Comparison of ENCODE assay signal across 8 mouse cellular contexts in genomic region chr12:3808396-3808981, GRCm38 (mm10). TPM values are rescaled to one million over a fixed set of nuclear protein-coding genes. Genes with fewer than 3 reads are reported as not detected.
DNase-seq lines count a peak whose midpoint lies in the region; ATAC-seq and TF ChIP-seq lines count a peak whose summit lies in the region.

No protein-coding gene starts in this region.

- WGBS in forebrain, embryonic 14.5 days: 3% methylated on average over 10 of the region's 10 CpGs
- 5% methylated on average over 10 of the region's 10 CpGs for WGBS in midbrain, embryonic 10.5 days

- peaks cover 0 to 25% of the 10 kb centered on the region in 2 experiments for H3K36me3 ChIP-seq in CH12.LX (replicated peaks in 1 of 2; ENCODE audit: control insufficient read depth in 1 of 2, insufficient read depth in 1 of 2, low read length in 1 of 2)
- H3K36me3 ChIP-seq in forebrain, embryonic 14.5 days (ENCODE audit: control insufficient read depth, insufficient read depth, low read length): no peaks in the 10 kb centered on the region
- no peaks in the 10 kb centered on the region for H3K36me3 ChIP-seq in midbrain, embryonic 10.5 days

- peak overlapping the region in 2 of 3 experiments; percentile 70 to 81 for H3K4me3 ChIP-seq in CH12.LX (replicated peaks in 1 of 3; ENCODE audit: low read depth in 2 of 3, low read length in 2 of 3, poor library complexity in 1 of 3)
- H3K4me3 ChIP-seq in forebrain, embryonic 14.5 days (ENCODE audit: low read depth, low read length): peak overlapping the region; percentile 84
- peak overlapping the region; percentile 82 for H3K4me3 ChIP-seq in midbrain, embryonic 10.5 days

- H3K9ac ChIP-seq in CH12.LX (ENCODE audit: insufficient read depth, low read depth): peak overlapping the region; percentile 88; the same call in 1 of the 2 replicates
- H3K9ac ChIP-seq in forebrain, embryonic 14.5 days (ENCODE audit: low read length): peak overlapping the region; percentile 85

- in situ Hi-C loops in CH12.LX (cut with MboI; ENCODE audit: low pct_ligation_motif_present, low pct_unique_long_range_greater_than_20kb, low sequenced_read_pairs): no loop called here

- no peak for TF ChIP-seq CTCF in CH12.LX (conservative IDR thresholded peaks at IDR 0.05 in 1 of 2, IDR thresholded peaks at IDR 0.05 in 1 of 2; ENCODE audit: low read depth in 2 of 2, low read length in 2 of 2)

- no peaks in the 10 kb centered on the region for H3K9me3 ChIP-seq in CH12.LX (replicated peaks; ENCODE audit: low read length)
- H3K9me3 ChIP-seq in forebrain, embryonic 14.5 days (replicated peaks; ENCODE audit: control insufficient read depth, low read length): no peaks in the 10 kb centered on the region
- H3K9me3 ChIP-seq in midbrain, embryonic 10.5 days (replicated peaks): no peaks in the 10 kb centered on the region

- peaks cover 17 to 65% of the 10 kb centered on the region in 2 experiments for H3K4me1 ChIP-seq in CH12.LX (ENCODE audit: control insufficient read depth in 1 of 2, insufficient read depth in 2 of 2)
- H3K4me1 ChIP-seq in forebrain, embryonic 14.5 days (ENCODE audit: control insufficient read depth, insufficient read depth, low read length): peaks cover 24% of the 10 kb centered on the region; the same call in 1 of the 2 replicates
- H3K4me1 ChIP-seq in midbrain, embryonic 10.5 days: peaks cover 50% of the 10 kb centered on the region

- TF ChIP-seq RAD21 in CH12.LX (IDR thresholded peaks at IDR 0.05; ENCODE audit: low read depth, low read length): no peak

- H3K27ac ChIP-seq in CH12.LX (ENCODE audit: insufficient read depth, low read depth): no peak overlapping the region
- peak overlapping the region; percentile 87; the same call in 1 of the 2 replicates for H3K27ac ChIP-seq in forebrain, embryonic 14.5 days (ENCODE audit: low read depth, low read length)
- H3K27ac ChIP-seq in midbrain, embryonic 10.5 days (replicated peaks): peak overlapping the region; percentile 91

- peak; percentile 50 to 53 for DNase-seq in cerebellum, postnatal 25 days
- DNase-seq in cerebellum, adult 8-10 months: no peak
- DNase-seq in CH12.LX (ENCODE audit: extremely low read depth): no peak
- DNase-seq in forebrain, embryonic 14.5 days (ENCODE audit: low spot score): no peak
- DNase-seq in kidney, adult 11 months: peak; percentile 82
- peak; percentile 38 for DNase-seq in midbrain, embryonic 10.5 days (ENCODE audit: low spot score)
- no peak for DNase-seq in T-cell, adult 2 months (ENCODE audit: low spot score)
- DNase-seq in cerebellum, adult 9-11 months: no peak

- dilution Hi-C loops in CH12.LX (cut with MboI; ENCODE audit: extremely low pct_ligation_motif_present, extremely low pct_unique_long_range_greater_than_20kb, low sequenced_read_pairs): no loop called here

- peaks cover 4% of the 10 kb centered on the region for H3K27me3 ChIP-seq in CH12.LX (replicated peaks)
- no peaks in the 10 kb centered on the region for H3K27me3 ChIP-seq in forebrain, embryonic 14.5 days (replicated peaks; ENCODE audit: control insufficient read depth, insufficient read depth, low read length)
- H3K27me3 ChIP-seq in midbrain, embryonic 10.5 days (ENCODE audit: low read depth, poor library complexity, severe bottlenecking): peaks cover 59% of the 10 kb centered on the region

- TF ChIP-seq POLR2A in CH12.LX (IDR thresholded peaks at IDR 0.05; ENCODE audit: low read depth, low read length): no peak

- no peak for TF ChIP-seq EP300 in CH12.LX (IDR thresholded peaks at IDR 0.05; ENCODE audit: low read length)

- H3K4me2 ChIP-seq in CH12.LX (ENCODE audit: insufficient read depth, low read depth, poor library complexity, severe bottlenecking): peak overlapping the region; percentile 46
- H3K4me2 ChIP-seq in forebrain, embryonic 14.5 days (ENCODE audit: low read length): peak overlapping the region; percentile 75

- H3K79me2 ChIP-seq in CH12.LX (replicated peaks; ENCODE audit: control insufficient read depth, extremely low read depth, insufficient read depth, poor library complexity, severe bottlenecking): peaks cover 2% of the 10 kb centered on the region; the same call in 1 of the 2 replicates

- ATAC-seq in forebrain, embryonic 14.5 days: no peak; the same call in 1 of the 2 replicates

TF ChIP-seq in CH12.LX, 34 proteins besides CTCF, POLR2A, EP300 and RAD21:
- TF ChIP-seq ETS1 (conservative IDR thresholded peaks at IDR 0.05; ENCODE audit: low read depth, low read length): no peak
- no peak for TF ChIP-seq MXI1 (IDR thresholded peaks at IDR 0.05; ENCODE audit: low read depth, low read length)
- TF ChIP-seq MAZ (IDR thresholded peaks at IDR 0.05; ENCODE audit: low read depth, low read length): no peak
- no peak for TF ChIP-seq NELFE (IDR thresholded peaks at IDR 0.05; ENCODE audit: low read depth, low read length)
- no peak for TF ChIP-seq RCOR1 (conservative IDR thresholded peaks at IDR 0.05; ENCODE audit: low read depth, low read length)
- TF ChIP-seq GABPA (IDR thresholded peaks at IDR 0.05; ENCODE audit: insufficient replicate concordance, low read depth, low read length): no peak

RNA-seq across cellular contexts. Expression of gene Dnmt3a, which starts 2.7 kb away (rescaled TPM):
- total RNA-seq in CH12.LX (2012; rRNA removed): 21.2 and 23.4 TPM in 2 replicates
- total RNA-seq in CH12.LX (2014; rRNA removed): 15.4 and 15.5 TPM in 2 replicates
- 61.5 TPM in 2 replicates for polyA plus RNA-seq in CH12.LX (2012; ENCODE audit: insufficient read length, low read depth)
- polyA plus RNA-seq in forebrain, embryonic 14.5 days (2014; fragmentation: Nextera tagmentation; extraction: Ambion mirVana): 28.0 and 32.0 TPM in 2 replicates
- polyA plus RNA-seq in midbrain, embryonic 10.5 days (2016; fragmentation: Nextera tagmentation; extraction: Ambion mirVana): 92.2 and 115 TPM in 2 replicates

Comparison
In these comparisons a context has a peak if more than half of its experiments do, and no peak if none do; other contexts are left out.
1. DNase-seq: peak in cerebellum, postnatal 25 days (2 of 2), kidney, adult 11 months (single experiment) and midbrain, embryonic 10.5 days (single experiment); none in cerebellum, adult 8-10 months (single experiment), CH12.LX (single experiment), forebrain, embryonic 14.5 days (single experiment), T-cell, adult 2 months (single experiment) and cerebellum, adult 9-11 months (single experiment).
2. Peak in every context shown above with its lines, with median percentiles within 50 percentile points of each other: H3K4me3 ChIP-seq.